Comparison of ENCODE assay signal across 8 mouse cellular contexts in the genomic region with DNA sequence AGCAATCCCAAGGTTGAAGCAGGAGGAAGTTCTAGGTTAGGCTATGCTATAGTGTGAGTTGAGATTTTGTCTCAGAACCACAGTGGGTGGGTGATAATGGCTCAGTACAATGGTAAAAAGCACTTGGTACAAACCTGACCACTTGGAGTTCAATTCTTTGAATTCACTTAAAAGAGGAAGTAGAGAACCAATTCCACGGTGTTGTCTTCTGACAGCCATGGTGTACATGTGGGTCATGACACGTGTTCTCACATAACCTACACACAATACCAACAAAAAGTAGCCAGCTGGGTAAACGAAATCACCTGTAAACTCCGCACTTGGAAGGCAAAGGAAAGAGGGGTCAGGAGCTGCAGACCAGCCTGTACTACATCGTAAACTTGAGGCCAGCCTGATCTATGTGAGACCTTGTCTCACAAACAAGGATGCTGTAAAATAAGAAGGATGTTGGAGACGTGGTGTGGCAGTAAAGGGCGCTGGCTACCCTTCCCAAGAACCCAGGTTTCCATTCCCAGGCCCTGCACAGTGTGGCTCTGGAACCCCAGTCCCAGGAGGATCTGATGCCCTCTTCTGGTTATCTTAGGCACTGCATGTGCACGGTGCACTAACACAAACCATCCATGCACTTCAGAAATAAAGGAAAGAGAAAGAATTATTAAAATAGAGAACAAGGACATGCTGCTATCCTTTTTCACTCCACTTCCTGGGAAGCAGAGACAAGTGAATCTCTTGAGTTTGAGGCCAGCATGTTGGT. TPM values are rescaled to one million over a fixed set of nuclear protein-coding genes. Genes with fewer than 3 reads are reported as not detected.
DNase-seq lines count a peak whose midpoint lies in the region; ATAC-seq lines count a peak whose summit lies in the region.

No protein-coding gene starts in this region.

- no peak overlapping the region for H3K4me3 ChIP-seq in kidney, embryonic 14.5 days (ENCODE audit: low read length)
- no peak overlapping the region for H3K4me3 ChIP-seq in lung, embryonic 15.5 days

- H3K36me3 ChIP-seq in kidney, embryonic 14.5 days (ENCODE audit: control insufficient read depth, insufficient read depth, low read length) = peaks cover 15% of the 10 kb centered on the region; the same call in 1 of the 2 replicates
- peaks cover 8% of the 10 kb centered on the region; the same call in 1 of the 2 replicates for H3K36me3 ChIP-seq in lung, embryonic 15.5 days

- intact Hi-C loops in gastrocnemius, postnatal 14 days (cut with DNase I; ENCODE audit: low total_unique reads) = no loop called here

- H3K4me2 ChIP-seq in kidney, embryonic 14.5 days (replicated peaks; ENCODE audit: low read depth, low read length) = no peak overlapping the region
- no peak overlapping the region for H3K4me2 ChIP-seq in lung, embryonic 15.5 days

- H3K4me1 ChIP-seq in kidney, embryonic 14.5 days (ENCODE audit: control insufficient read depth, insufficient read depth, low read length) = no peaks in the 10 kb centered on the region
- no peaks in the 10 kb centered on the region for H3K4me1 ChIP-seq in lung, embryonic 15.5 days

- no peak overlapping the region for H3K27ac ChIP-seq in kidney, embryonic 14.5 days (ENCODE audit: low read depth, low read length)
- no peak overlapping the region for H3K27ac ChIP-seq in lung, embryonic 15.5 days

- ATAC-seq in cerebellum, adult (ENCODE audit: insufficient number of reproducible peaks, low FRiP score, low TSS enrichment) = peak; percentile 52; the same call in 1 of the 2 replicates
- ATAC-seq in kidney, embryonic 14.5 days (ENCODE audit: low FRiP score, low TSS enrichment) = peak; percentile 61; the same call in 1 of the 2 replicates
- peak; percentile 46; the same call in 1 of the 2 replicates for ATAC-seq in lung, embryonic 15.5 days (ENCODE audit: borderline replicate concordance, extremely low read depth, low FRiP score, low TSS enrichment)
- 0 out of 2 replicates have a peak, but pooled peaks have one; percentile 48 for ATAC-seq in neutrophil, adult 5-6 weeks (ENCODE audit: extremely low read depth, insufficient number of reproducible peaks, low FRiP score, poor library complexity, severe bottlenecking)

- WGBS in kidney, embryonic 14.5 days = 54% methylated on average over 8 of the region's 8 CpGs
- WGBS in lung, embryonic 15.5 days = 39% methylated on average over 8 of the region's 8 CpGs

- H3K9me3 ChIP-seq in kidney, embryonic 14.5 days (ENCODE audit: control insufficient read depth, low read length) = no peaks in the 10 kb centered on the region
- H3K9me3 ChIP-seq in lung, embryonic 15.5 days = no peaks in the 10 kb centered on the region

- H3K27me3 ChIP-seq in kidney, embryonic 14.5 days (ENCODE audit: control insufficient read depth, insufficient read depth, low read length) = no peaks in the 10 kb centered on the region
- no peaks in the 10 kb centered on the region for H3K27me3 ChIP-seq in lung, embryonic 15.5 days

- DNase-seq in cerebellum, adult 11-12 months = no peak
- DNase-seq in ES-CJ7 (ENCODE audit: low read depth, low spot score) = peak; percentile 45
- peak; percentile 65 to 82 for DNase-seq in cerebellum, postnatal 25 days
- peak; percentile 36 for DNase-seq in gastrocnemius, postnatal 14 days

- no peak overlapping the region for H3K9ac ChIP-seq in kidney, embryonic 14.5 days (ENCODE audit: low read depth, low read length)
- H3K9ac ChIP-seq in lung, embryonic 15.5 days = no peak overlapping the region

RNA-seq across cellular contexts. Expression of a gene that starts 13.1 kb away (rescaled TPM):
- 10 to 100 TPM; 16.8 to 17.4 TPM for total RNA-seq in gastrocnemius, postnatal 14 days (2021)
- polyA plus RNA-seq in kidney, embryonic 14.5 days (2014; fragmentation: Nextera tagmentation; extraction: Ambion mirVana) = 34.5 and 35.8 TPM in 2 replicates
- 39.7 and 41.7 TPM in 2 replicates for polyA plus RNA-seq in lung, embryonic 15.5 days (2015; fragmentation: Nextera tagmentation; extraction: Ambion mirVana)
- 261 and 293 TPM in 2 replicates for total RNA-seq in neutrophil, adult 5-6 weeks (2017)

RNA-seq across cellular contexts. Expression of a gene that starts 14.1 kb away (rescaled TPM):
- 1 to 10 TPM; 8.8 to 9.7 TPM for total RNA-seq in gastrocnemius, postnatal 14 days (2021)
- 19.7 and 25.6 TPM in 2 replicates for polyA plus RNA-seq in kidney, embryonic 14.5 days (2014; fragmentation: Nextera tagmentation; extraction: Ambion mirVana)
- 29.2 and 30.5 TPM in 2 replicates for polyA plus RNA-seq in lung, embryonic 15.5 days (2015; fragmentation: Nextera tagmentation; extraction: Ambion mirVana)
- total RNA-seq in neutrophil, adult 5-6 weeks (2017) = 30.7 and 40.0 TPM in 2 replicates

RNA-seq across cellular contexts. Expression of a gene that starts 25.8 kb away (rescaled TPM):
- 1 to 10 TPM in 1 of 2 experiments, under 1 TPM in 1; 0.86 to 1.8 TPM for total RNA-seq in gastrocnemius, postnatal 14 days (2021)
- polyA plus RNA-seq in kidney, embryonic 14.5 days (2014; fragmentation: Nextera tagmentation; extraction: Ambion mirVana) = 15.6 and 21.5 TPM in 2 replicates
- 23.5 and 23.6 TPM in 2 replicates for polyA plus RNA-seq in lung, embryonic 15.5 days (2015; fragmentation: Nextera tagmentation; extraction: Ambion mirVana)
- total RNA-seq in neutrophil, adult 5-6 weeks (2017) = 2.7 TPM in 1 of 2 replicates, not detected in the other

RNA-seq across cellular contexts. Expression of a gene that starts 45.6 kb away (rescaled TPM):
- total RNA-seq in gastrocnemius, postnatal 14 days (2021) = under 1 TPM; 0.66 to 0.68 TPM
- 1.7 and 2.6 TPM in 2 replicates for polyA plus RNA-seq in kidney, embryonic 14.5 days (2014; fragmentation: Nextera tagmentation; extraction: Ambion mirVana)
- polyA plus RNA-seq in lung, embryonic 15.5 days (2015; fragmentation: Nextera tagmentation; extraction: Ambion mirVana) = 1.4 and 1.6 TPM in 2 replicates
- 2.2 and 2.6 TPM in 2 replicates for total RNA-seq in neutrophil, adult 5-6 weeks (2017)

RNA-seq across cellular contexts. Expression of a gene that starts 48.3 kb away (rescaled TPM):
- total RNA-seq in gastrocnemius, postnatal 14 days (2021) = 1 to 10 TPM; 6.1 to 9.0 TPM
- polyA plus RNA-seq in kidney, embryonic 14.5 days (2014; fragmentation: Nextera tagmentation; extraction: Ambion mirVana) = 74.5 and 80.1 TPM in 2 replicates
- polyA plus RNA-seq in lung, embryonic 15.5 days (2015; fragmentation: Nextera tagmentation; extraction: Ambion mirVana) = 58.9 and 60.6 TPM in 2 replicates
- total RNA-seq in neutrophil, adult 5-6 weeks (2017) = 4.4 and 7.1 TPM in 2 replicates

Comparison
In these comparisons a context has a peak if more than half of its experiments do, and no peak if none do; other contexts are left out.
1. RNA of a gene that starts 13.1 kb away (total RNA-seq): 261 to 293 TPM in neutrophil, adult 5-6 weeks; 16.8 to 17.4 TPM in gastrocnemius, postnatal 14 days; every median in the first group is over 10 times any median in the second.
2. Peak in every context shown above with its lines, with median percentiles within 50 percentile points of each other: ATAC-seq.